Mouse (Mus musculus) intestine, embryonic 15.5 days (tissue): ENCODE results near the gene Vav3. TPM values are rescaled to one million over a fixed set of nuclear protein-coding genes. Genes with fewer than 3 reads are reported as not detected.

ENCODE experiments used
- ATAC-seq: fragments of 200-750 bp; cut with Nextera tagmentation; 2 replicates; pipeline ENCODE4 v1.8.0; 2017; ENCODE audit warnings: moderate TSS enrichment, moderate library complexity
- H3K27ac ChIP-seq: fragments of 300-500 bp; sonication (generic); 2 replicates; pipeline ENCODE4 v1.5.1; 2015; ENCODE audit warnings: mild to moderate bottlenecking, inconsistent platforms
- H3K27me3 ChIP-seq: fragments of 300-500 bp; sonication (generic); replicated peaks from 2 replicates; pipeline ENCODE4 v1.6.1; 2015; ENCODE audit warnings: inconsistent platforms
- H3K36me3 ChIP-seq: fragments of 300-500 bp; sonication (generic); 2 replicates; pipeline ENCODE4 v1.6.1; 2015; ENCODE audit warnings: inconsistent platforms
- H3K4me1 ChIP-seq: fragments of 300-500 bp; sonication (generic); replicated peaks from 2 replicates; pipeline ENCODE4 v1.6.1; 2015; ENCODE audit warnings: inconsistent platforms
- H3K4me2 ChIP-seq: fragments of 300-500 bp; sonication (generic); replicated peaks from 2 replicates; pipeline ENCODE4 v1.6.1; 2015; ENCODE audit warnings: mild to moderate bottlenecking, inconsistent platforms
- H3K4me3 ChIP-seq: fragments of 300-500 bp; sonication (generic); replicated peaks from 2 replicates; pipeline ENCODE4 v1.5.1; 2015; ENCODE audit warnings: inconsistent platforms
- H3K9ac ChIP-seq: fragments of 300-500 bp; sonication (generic); 2 replicates; pipeline ENCODE4 v1.6.1; 2015; ENCODE audit warnings: inconsistent platforms
- H3K9me3 ChIP-seq: fragments of 300-500 bp; sonication (generic); 2 replicates; pipeline ENCODE4 v1.6.1; 2016; ENCODE audit warnings: inconsistent platforms
- WGBS: fragments of 180-500 bp; shearing (Covaris S2); methylation state at CpG from one replicate; pipeline ENCODE4 v1.1.7; 2015; 5-methylcytosine and 5-hydroxymethylcytosine counted together
- polyA plus RNA-seq: library from polyadenylated mRNA; unstranded; fragments of >200 nt; fragmentation: Nextera tagmentation; extraction: Ambion mirVana; gene quantifications from 2 replicates; pipeline ENCODE4 v1.2.1, GENCODE M21; 2015

The Vav3 gene
- polyA plus RNA-seq, 1 experiment from 2014 or later: 16.6 TPM

- Histone ChIP-seq H3K4me2 (no peak overlapping the region), H3K9me3 (no peaks in the 10 kb centered on the region), H3K9ac (no peak overlapping the region), H3K4me1 (no peaks in the 10 kb centered on the region), H3K36me3 (no peaks in the 10 kb centered on the region), H3K4me3 (no peak overlapping the region), H3K27me3 (no peaks in the 10 kb centered on the region), H3K27ac (no peak overlapping the region)
- 55% methylated on average over 4 of the region's 4 CpGs for WGBS
- no peak for ATAC-seq
These were observed 20.3 kb downstream of the Vav3 start for GRCm38 (mm10) chr3:109360746-109361145.

GRCm38 (mm10) chr3:109361882-109362281 is 21.4 kb downstream of the Vav3 start:
- H3K27me3 ChIP-seq: no peaks in the 10 kb centered on the region
- H3K4me2 ChIP-seq: no peak overlapping the region
- no peak overlapping the region for H3K27ac ChIP-seq
- H3K9ac ChIP-seq: no peak overlapping the region
- H3K4me1 ChIP-seq: 0 out of 2 replicates have a peak, but pooled peaks cover 3% of the 10 kb centered on the region
- no peaks in the 10 kb centered on the region for H3K9me3 ChIP-seq
- WGBS: 83% methylated on average over 5 of the region's 5 CpGs
- no peak overlapping the region for H3K4me3 ChIP-seq
- no peaks in the 10 kb centered on the region for H3K36me3 ChIP-seq
- ATAC-seq: no peak

- Histone ChIP-seq H3K27ac (no peak overlapping the region), H3K9ac (no peak overlapping the region), H3K4me3 (no peak overlapping the region), H3K36me3 (no peaks in the 10 kb centered on the region), H3K27me3 (no peaks in the 10 kb centered on the region), H3K9me3 (no peaks in the 10 kb centered on the region), H3K4me2 (no peak overlapping the region), H3K4me1 (0 out of 2 replicates have a peak, but pooled peaks cover 3% of the 10 kb centered on the region)
- 82% methylated on average over 3 of the region's 3 CpGs for WGBS
- ATAC-seq: no peak
These were observed 21.9 kb downstream of the Vav3 start for GRCm38 (mm10) chr3:109362310-109362709.

- H3K27ac ChIP-seq: no peak overlapping the region
- H3K36me3 ChIP-seq: no peaks in the 10 kb centered on the region
- no peak overlapping the region for H3K9ac ChIP-seq
- ATAC-seq: no peak
- no peaks in the 10 kb centered on the region for H3K27me3 ChIP-seq
- 0 out of 2 replicates have a peak, but pooled peaks cover 5% of the 10 kb centered on the region for H3K4me1 ChIP-seq
- H3K9me3 ChIP-seq: no peaks in the 10 kb centered on the region
- WGBS: 47% methylated on average over 5 of the region's 5 CpGs
- H3K4me3 ChIP-seq: no peak overlapping the region
- H3K4me2 ChIP-seq: no peak overlapping the region
These were observed 23.1 kb downstream of the Vav3 start for GRCm38 (mm10) chr3:109363522-109363921.

GRCm38 (mm10) chr3:109365875-109366274 is 25.4 kb downstream of the Vav3 start:
- ATAC-seq: no peak
- H3K36me3 ChIP-seq: no peaks in the 10 kb centered on the region
- 81% methylated on average over 2 of the region's 2 CpGs for WGBS
- no peaks in the 10 kb centered on the region for H3K27me3 ChIP-seq
- H3K4me2 ChIP-seq: no peak overlapping the region
- no peak overlapping the region for H3K4me3 ChIP-seq
- 0 out of 2 replicates have a peak, but pooled peaks cover 7% of the 10 kb centered on the region for H3K4me1 ChIP-seq
- no peaks in the 10 kb centered on the region for H3K9me3 ChIP-seq
- H3K27ac ChIP-seq: no peak overlapping the region
- no peak overlapping the region for H3K9ac ChIP-seq

GRCm38 (mm10) chr3:109366411-109366851 is 26.0 kb downstream of the Vav3 start:
- Histone ChIP-seq H3K36me3 (no peaks in the 10 kb centered on the region), H3K27me3 (no peaks in the 10 kb centered on the region), H3K27ac (no peak overlapping the region), H3K4me2 (no peak overlapping the region), H3K4me1 (0 out of 2 replicates have a peak, but pooled peaks cover 7% of the 10 kb centered on the region), H3K9ac (no peak overlapping the region), H3K9me3 (no peaks in the 10 kb centered on the region), H3K4me3 (no peak overlapping the region)
- no peak for ATAC-seq
- 36% methylated on average over 7 of the region's 7 CpGs for WGBS

GRCm38 (mm10) chr3:109368383-109369289 is 28.2 kb downstream of the Vav3 start:
- H3K27ac ChIP-seq: no peak overlapping the region
- H3K4me3 ChIP-seq: no peak overlapping the region
- H3K4me2 ChIP-seq: no peak overlapping the region
- H3K4me1 ChIP-seq: 0 out of 2 replicates have a peak, but pooled peaks cover 7% of the 10 kb centered on the region
- 65% methylated on average over 9 of the region's 9 CpGs for WGBS
- no peak overlapping the region for H3K9ac ChIP-seq
- no peaks in the 10 kb centered on the region for H3K9me3 ChIP-seq
- ATAC-seq: peak; percentile 81
- H3K36me3 ChIP-seq: no peaks in the 10 kb centered on the region
- H3K27me3 ChIP-seq: no peaks in the 10 kb centered on the region

- Histone ChIP-seq H3K36me3 (no peaks in the 10 kb centered on the region), H3K4me3 (no peak overlapping the region), H3K9ac (no peak overlapping the region), H3K4me2 (no peak overlapping the region), H3K27ac (no peak overlapping the region), H3K9me3 (no peaks in the 10 kb centered on the region), H3K4me1 (0 out of 2 replicates have a peak, but pooled peaks cover 4% of the 10 kb centered on the region), H3K27me3 (no peaks in the 10 kb centered on the region)
- ATAC-seq: no peak
- 14% methylated on average over 1 of the region's 1 CpGs for WGBS
These were observed 31.1 kb downstream of the Vav3 start for GRCm38 (mm10) chr3:109371576-109371975.

GRCm38 (mm10) chr3:109372678-109373077 is 32.2 kb downstream of the Vav3 start:
- H3K9me3 ChIP-seq: no peaks in the 10 kb centered on the region
- H3K4me1 ChIP-seq: 0 out of 2 replicates have a peak, but pooled peaks cover 3% of the 10 kb centered on the region
- WGBS: 87% methylated on average over 4 of the region's 4 CpGs
- H3K4me2 ChIP-seq: no peak overlapping the region
- ATAC-seq: no peak
- H3K27me3 ChIP-seq: no peaks in the 10 kb centered on the region
- H3K27ac ChIP-seq: no peak overlapping the region
- H3K36me3 ChIP-seq: no peaks in the 10 kb centered on the region
- no peak overlapping the region for H3K4me3 ChIP-seq
- H3K9ac ChIP-seq: no peak overlapping the region

- no peak for ATAC-seq
- H3K27me3 ChIP-seq: no peaks in the 10 kb centered on the region
- no peaks in the 10 kb centered on the region for H3K4me1 ChIP-seq
- no peaks in the 10 kb centered on the region for H3K36me3 ChIP-seq
- H3K27ac ChIP-seq: no peak overlapping the region
- WGBS: 83% methylated on average over 4 of the region's 4 CpGs
- H3K4me2 ChIP-seq: no peak overlapping the region
- H3K9me3 ChIP-seq: no peaks in the 10 kb centered on the region
- H3K9ac ChIP-seq: no peak overlapping the region
- H3K4me3 ChIP-seq: no peak overlapping the region
These were observed 37.8 kb downstream of the Vav3 start for GRCm38 (mm10) chr3:109378278-109378677.

GRCm38 (mm10) chr3:109378684-109379083 is 38.2 kb downstream of the Vav3 start:
- H3K4me3 ChIP-seq: no peak overlapping the region
- H3K9ac ChIP-seq: no peak overlapping the region
- no peaks in the 10 kb centered on the region for H3K9me3 ChIP-seq
- no peaks in the 10 kb centered on the region for H3K27me3 ChIP-seq
- no peaks in the 10 kb centered on the region for H3K36me3 ChIP-seq
- no peak overlapping the region for H3K4me2 ChIP-seq
- H3K4me1 ChIP-seq: no peaks in the 10 kb centered on the region
- H3K27ac ChIP-seq: no peak overlapping the region
- 75% methylated on average over 6 of the region's 6 CpGs for WGBS
- no peak for ATAC-seq

- no peak overlapping the region for H3K4me3 ChIP-seq
- 86% methylated on average over 10 of the region's 10 CpGs for WGBS
- no peaks in the 10 kb centered on the region for H3K36me3 ChIP-seq
- H3K4me2 ChIP-seq: no peak overlapping the region
- H3K4me1 ChIP-seq: no peaks in the 10 kb centered on the region
- ATAC-seq: no peak
- H3K9ac ChIP-seq: no peak overlapping the region
- no peak overlapping the region for H3K27ac ChIP-seq
- no peaks in the 10 kb centered on the region for H3K9me3 ChIP-seq
- H3K27me3 ChIP-seq: no peaks in the 10 kb centered on the region
These were observed 48.3 kb downstream of the Vav3 start for GRCm38 (mm10) chr3:109388730-109389129.

- WGBS: 86% methylated on average over 5 of the region's 5 CpGs
- no peak overlapping the region for H3K27ac ChIP-seq
These were observed 61.1 kb downstream of the Vav3 start for GRCm38 (mm10) chr3:109401527-109401926.

More at GRCm38 (mm10) chr3:109401527-109401926, 61.1 kb downstream of the Vav3 start:
- Histone ChIP-seq H3K27me3 (no peaks in the 10 kb centered on the region), H3K4me1 (no peaks in the 10 kb centered on the region), H3K36me3 (no peaks in the 10 kb centered on the region), H3K9ac (no peak overlapping the region), H3K4me3 (no peak overlapping the region), H3K9me3 (no peaks in the 10 kb centered on the region), H3K4me2 (no peak overlapping the region)
- ATAC-seq: no peak
